ENCODE assay signal across 12 mouse cellular contexts in genomic region chr13:31705406-31705805, GRCm38 (mm10).
DNase-seq lines count a peak whose midpoint lies in the region; ATAC-seq and TF ChIP-seq lines count a peak whose summit lies in the region.
"Had no signal": no experiment of that assay in that cellular context is flagged by ENCODE, and none has a peak within 500 bp of the region (broad histone marks: within the 10 kb centered on the region; RNA-seq: fewer than 3 reads in every experiment).

No protein-coding gene starts in this region.

- TF ChIP-seq RAD21 in CH12.LX (IDR thresholded peaks at IDR 0.05; ENCODE audit: low read depth, low read length), result peak; percentile 65

- TF ChIP-seq EP300 in CH12.LX (IDR thresholded peaks at IDR 0.05; ENCODE audit: low read length), result no peak

- H3K27ac ChIP-seq in kidney, embryonic 15.5 days, result no peak overlapping the region
- H3K27ac ChIP-seq in CH12.LX (ENCODE audit: insufficient read depth, low read depth), result no peak overlapping the region
- H3K27ac ChIP-seq: embryonic facial prominence, embryonic 15.5 days; midbrain, embryonic 12.5 days had no signal

- dilution Hi-C loops in CH12.LX (cut with MboI; ENCODE audit: extremely low pct_ligation_motif_present, extremely low pct_unique_long_range_greater_than_20kb, low sequenced_read_pairs), result no loop called here

- in situ Hi-C loops in CH12.LX (cut with MboI; ENCODE audit: low pct_ligation_motif_present, low pct_unique_long_range_greater_than_20kb, low sequenced_read_pairs), result no loop called here

- peak; percentile 12 to 63; a peak in 2 of 4 replicates for TF ChIP-seq CTCF in CH12.LX (conservative IDR thresholded peaks at IDR 0.05 in 1 of 2, IDR thresholded peaks at IDR 0.05 in 1 of 2; ENCODE audit: low read depth in 2 of 2, low read length in 2 of 2)

- no peaks in the 10 kb centered on the region for H3K9me3 ChIP-seq in kidney, embryonic 15.5 days (replicated peaks)
- H3K9me3 ChIP-seq in CH12.LX (replicated peaks; ENCODE audit: low read length), result no peaks in the 10 kb centered on the region
- H3K9me3 ChIP-seq: embryonic facial prominence, embryonic 15.5 days; midbrain, embryonic 12.5 days had no signal

- H3K4me2 ChIP-seq in kidney, embryonic 15.5 days, result no peak overlapping the region
- no peak overlapping the region for H3K4me2 ChIP-seq in CH12.LX (ENCODE audit: insufficient read depth, low read depth, poor library complexity, severe bottlenecking)
- H3K4me2 ChIP-seq: embryonic facial prominence, embryonic 15.5 days; midbrain, embryonic 12.5 days had no signal

- no peak overlapping the region for H3K9ac ChIP-seq in kidney, embryonic 15.5 days
- H3K9ac ChIP-seq in CH12.LX (ENCODE audit: insufficient read depth, low read depth), result no peak overlapping the region
- H3K9ac ChIP-seq: embryonic facial prominence, embryonic 15.5 days; midbrain, embryonic 12.5 days had no signal

- TF ChIP-seq POLR2A in CH12.LX (IDR thresholded peaks at IDR 0.05; ENCODE audit: low read depth, low read length), result no peak

- H3K36me3 ChIP-seq in kidney, embryonic 15.5 days, result no peaks in the 10 kb centered on the region
- H3K36me3 ChIP-seq in CH12.LX (replicated peaks in 1 of 2; ENCODE audit: control insufficient read depth in 1 of 2, insufficient read depth in 1 of 2, low read length in 1 of 2), result no peaks in the 10 kb centered on the region
- H3K36me3 ChIP-seq: embryonic facial prominence, embryonic 15.5 days; midbrain, embryonic 12.5 days had no signal

- no peaks in the 10 kb centered on the region for H3K4me1 ChIP-seq in kidney, embryonic 15.5 days
- H3K4me1 ChIP-seq in CH12.LX (ENCODE audit: control insufficient read depth in 1 of 2, insufficient read depth in 2 of 2), result peaks cover 0 to 5% of the 10 kb centered on the region in 2 experiments; a peak in 1 of 4 replicates
- H3K4me1 ChIP-seq: embryonic facial prominence, embryonic 15.5 days; midbrain, embryonic 12.5 days had no signal

- DNase-seq in kidney, adult 11 months, result no peak
- peak; percentile 23 for DNase-seq in CH12.LX (ENCODE audit: extremely low read depth)
- DNase-seq in brain, adult 2 months (ENCODE audit: low read depth, low spot score), result peak; percentile 7
- DNase-seq in kidney, postnatal 4 days, result peak; percentile 40 to 52
- no peak for DNase-seq in right cerebral cortex, postnatal 10 days (ENCODE audit: low spot score in 2 of 2)
- DNase-seq in retina, embryonic 14.5 days (ENCODE audit: low spot score), result no peak
- DNase-seq: heart, postnatal 36 days; layer of hippocampus, adult 9-11 months; thymus, adult 2 months had no signal

- H3K79me2 ChIP-seq in CH12.LX (replicated peaks; ENCODE audit: control insufficient read depth, extremely low read depth, insufficient read depth, poor library complexity, severe bottlenecking), result no peaks in the 10 kb centered on the region

- H3K27me3 ChIP-seq in kidney, embryonic 15.5 days, result peaks cover 3% of the 10 kb centered on the region; the same call in 1 of the 2 replicates
- H3K27me3 ChIP-seq in CH12.LX (replicated peaks), result no peaks in the 10 kb centered on the region
- H3K27me3 ChIP-seq: embryonic facial prominence, embryonic 15.5 days; midbrain, embryonic 12.5 days had no signal

- WGBS in kidney, embryonic 15.5 days, result 62% methylated on average over 2 of the region's 2 CpGs

- no peak overlapping the region for H3K4me3 ChIP-seq in kidney, embryonic 15.5 days (replicated peaks)
- no peak overlapping the region for H3K4me3 ChIP-seq in CH12.LX (replicated peaks in 1 of 3; ENCODE audit: low read depth in 2 of 3, low read length in 2 of 3, poor library complexity in 1 of 3)
- H3K4me3 ChIP-seq: embryonic facial prominence, embryonic 15.5 days; midbrain, embryonic 12.5 days had no signal

- ATAC-seq in kidney, embryonic 15.5 days (replicated peaks; ENCODE audit: low FRiP score), result peak; percentile 76; the same call in 1 of the 2 replicates

TF ChIP-seq in CH12.LX, 34 proteins besides CTCF, POLR2A, EP300 and RAD21:
- TF ChIP-seq USF2 (conservative IDR thresholded peaks at IDR 0.05; ENCODE audit: low read depth, low read length), result no peak
- TF ChIP-seq SMC3 (IDR thresholded peaks at IDR 0.05; ENCODE audit: low read depth, low read length), result peak; percentile 43
- no peak for TF ChIP-seq IRF4 (IDR thresholded peaks at IDR 0.05; ENCODE audit: low read depth, low read length)
- TF ChIP-seq HCFC1 (IDR thresholded peaks at IDR 0.05; ENCODE audit: low read depth, low read length), result no peak
- TF ChIP-seq UBTF (IDR thresholded peaks at IDR 0.05; ENCODE audit: low read depth, low read length), result no peak
- TF ChIP-seq MAX (IDR thresholded peaks at IDR 0.05; ENCODE audit: low read length), result no peak

Comparison
In these comparisons a context has a peak if more than half of its experiments do, and no peak if none do; other contexts are left out.
1. DNase-seq: peak in CH12.LX (single experiment), brain, adult 2 months (single experiment) and kidney, postnatal 4 days (2 of 2); none in kidney, adult 11 months (single experiment), right cerebral cortex, postnatal 10 days (0 of 2) and retina, embryonic 14.5 days (single experiment).